Comparison of ENCODE assay signal across 28 mouse cellular contexts in the genomic region with DNA sequence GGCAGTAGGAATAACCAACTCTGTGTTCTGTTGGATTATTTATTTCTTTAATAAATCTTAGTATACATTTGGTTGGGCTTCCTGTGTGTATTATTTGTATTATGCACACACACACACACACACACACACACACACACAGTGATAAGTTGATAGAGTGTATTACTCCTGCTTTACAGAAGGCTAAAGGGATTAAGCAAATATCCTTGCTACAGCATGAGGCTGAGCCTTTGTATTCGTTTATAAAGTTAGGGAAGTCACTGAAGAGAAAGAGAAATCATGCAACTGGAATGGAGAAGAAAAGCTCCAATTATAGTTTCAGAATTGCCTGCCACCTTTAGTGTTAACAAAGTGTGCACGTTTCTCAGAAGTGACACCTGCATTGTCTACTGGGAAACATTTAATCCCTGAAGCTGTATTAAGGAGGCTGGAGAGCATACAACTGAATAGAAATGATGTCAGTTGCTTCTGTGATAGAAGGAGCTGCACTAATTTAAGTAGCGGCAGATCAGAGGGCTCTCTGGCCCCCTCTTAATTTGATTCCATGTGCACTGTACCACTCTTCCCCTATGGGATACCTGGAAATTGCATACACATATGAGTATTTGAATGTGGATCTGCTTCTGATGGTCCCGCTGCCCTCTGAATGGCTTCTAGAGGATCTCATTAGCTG.
A peak's percentile ranks its signal among the peaks of the same experiment; 100 is the strongest.
DNase-seq lines count a peak whose midpoint lies in the region; ATAC-seq and TF ChIP-seq lines count a peak whose summit lies in the region.
"Had no signal": no experiment of that assay in that cellular context is flagged by ENCODE, and none has a peak within 500 bp of the region (broad histone marks: within the 10 kb centered on the region; RNA-seq: fewer than 3 reads in every experiment).

No protein-coding gene starts in this region.

- no peak for ATAC-seq in hindbrain, embryonic 14.5 days (ENCODE audit: low FRiP score)
- no peak; the same call in 1 of the 2 replicates for ATAC-seq in hindbrain, embryonic 16.5 days
- peak; percentile 61; the same call in 1 of the 2 replicates for ATAC-seq in forebrain, embryonic 15.5 days (replicated peaks)
- ATAC-seq in midbrain, embryonic 15.5 days (replicated peaks) = peak; percentile 63
- ATAC-seq in liver, embryonic 11.5 days (replicated peaks; ENCODE audit: low FRiP score) = no peak
- ATAC-seq: liver, embryonic 12.5 days; liver, postnatal 0 days; Patski had no signal

- TF ChIP-seq POLR2A in brain, embryonic 14.5 days (IDR thresholded peaks at IDR 0.05; ENCODE audit: borderline replicate concordance, extremely low read depth, insufficient read depth, insufficient read length, poor library complexity, severe bottlenecking) = no peak

- no peaks in the 10 kb centered on the region for H3K27me3 ChIP-seq in hindbrain, embryonic 14.5 days (ENCODE audit: control insufficient read depth, insufficient read depth, low read length)
- H3K27me3 ChIP-seq in hindbrain, embryonic 16.5 days (replicated peaks; ENCODE audit: control insufficient read depth, insufficient read depth, low read length) = no peaks in the 10 kb centered on the region
- no peaks in the 10 kb centered on the region for H3K27me3 ChIP-seq in forebrain, embryonic 15.5 days
- H3K27me3 ChIP-seq in midbrain, embryonic 15.5 days (replicated peaks) = no peaks in the 10 kb centered on the region
- H3K27me3 ChIP-seq in liver, embryonic 11.5 days (replicated peaks; ENCODE audit: control insufficient read depth, insufficient read depth, low read length) = no peaks in the 10 kb centered on the region
- H3K27me3 ChIP-seq: embryonic facial prominence, embryonic 13.5 days; hindbrain, embryonic 13.5 days; limb, embryonic 13.5 days; liver, embryonic 12.5 days; neural tube, embryonic 15.5 days; Patski had no signal

- H3K9ac ChIP-seq in hindbrain, embryonic 14.5 days = no peak overlapping the region
- no peak overlapping the region for H3K9ac ChIP-seq in hindbrain, embryonic 16.5 days (ENCODE audit: low read depth, low read length)
- no peak overlapping the region for H3K9ac ChIP-seq in forebrain, embryonic 15.5 days (replicated peaks)
- no peak overlapping the region for H3K9ac ChIP-seq in midbrain, embryonic 15.5 days
- no peak overlapping the region for H3K9ac ChIP-seq in liver, embryonic 11.5 days (ENCODE audit: low read depth, low read length)
- H3K9ac ChIP-seq: embryonic facial prominence, embryonic 13.5 days; hindbrain, embryonic 13.5 days; limb, embryonic 13.5 days; liver, embryonic 12.5 days; liver, postnatal 0 days; neural tube, embryonic 15.5 days had no signal

- no peaks in the 10 kb centered on the region for H3K36me3 ChIP-seq in hindbrain, embryonic 14.5 days (replicated peaks; ENCODE audit: control insufficient read depth, insufficient read depth)
- no peaks in the 10 kb centered on the region for H3K36me3 ChIP-seq in hindbrain, embryonic 16.5 days (ENCODE audit: control insufficient read depth, insufficient read depth, low read length)
- H3K36me3 ChIP-seq in forebrain, embryonic 15.5 days = no peaks in the 10 kb centered on the region
- no peaks in the 10 kb centered on the region for H3K36me3 ChIP-seq in midbrain, embryonic 15.5 days (replicated peaks)
- H3K36me3 ChIP-seq in liver, embryonic 11.5 days (ENCODE audit: control insufficient read depth, insufficient read depth, low read length) = no peaks in the 10 kb centered on the region
- H3K36me3 ChIP-seq: embryonic facial prominence, embryonic 13.5 days; hindbrain, embryonic 13.5 days; limb, embryonic 13.5 days; liver, embryonic 12.5 days; neural tube, embryonic 15.5 days had no signal

- WGBS in hindbrain, embryonic 14.5 days = 41% methylated on average over 4 of the region's 4 CpGs
- 36% methylated on average over 4 of the region's 4 CpGs for WGBS in hindbrain, embryonic 16.5 days
- 10% methylated on average over 4 of the region's 4 CpGs for WGBS in forebrain, embryonic 15.5 days
- WGBS in midbrain, embryonic 15.5 days = 14% methylated on average over 4 of the region's 4 CpGs
- 68% methylated on average over 4 of the region's 4 CpGs for WGBS in liver, embryonic 11.5 days

- peak overlapping the region; percentile 29; the same call in 1 of the 2 replicates for H3K27ac ChIP-seq in hindbrain, embryonic 14.5 days
- no peak overlapping the region for H3K27ac ChIP-seq in hindbrain, embryonic 16.5 days (ENCODE audit: low read depth, low read length)
- H3K27ac ChIP-seq in forebrain, embryonic 15.5 days (replicated peaks) = peak overlapping the region; percentile 56
- H3K27ac ChIP-seq in midbrain, embryonic 15.5 days = 0 out of 2 replicates have a peak overlapping the region, but pooled peaks have one; percentile 9
- no peak overlapping the region for H3K27ac ChIP-seq in liver, embryonic 11.5 days (ENCODE audit: low read depth, low read length)
- H3K27ac ChIP-seq: embryonic facial prominence, embryonic 13.5 days; kidney, postnatal 0 days; limb, embryonic 13.5 days; liver, embryonic 12.5 days; neural tube, embryonic 15.5 days had no signal

- H3K4me3 ChIP-seq in hindbrain, embryonic 14.5 days (replicated peaks; ENCODE audit: low read length) = no peak overlapping the region
- no peak overlapping the region for H3K4me3 ChIP-seq in hindbrain, embryonic 16.5 days (ENCODE audit: low read length)
- no peak overlapping the region for H3K4me3 ChIP-seq in forebrain, embryonic 15.5 days
- H3K4me3 ChIP-seq in midbrain, embryonic 15.5 days = no peak overlapping the region
- no peak overlapping the region for H3K4me3 ChIP-seq in liver, embryonic 11.5 days (ENCODE audit: low read depth, low read length)
- H3K4me3 ChIP-seq: embryonic facial prominence, embryonic 13.5 days; hindbrain, embryonic 13.5 days; limb, embryonic 13.5 days; liver, embryonic 12.5 days; neural tube, embryonic 15.5 days had no signal

- no peak for DNase-seq in hindbrain, embryonic 14.5 days (ENCODE audit: low spot score)
- peak; percentile 69 for DNase-seq in brain, embryonic 14.5 days (ENCODE audit: low read depth)
- DNase-seq in natural killer cell, adult 2 months (ENCODE audit: low spot score in 2 of 2) = no peak
- no peak for DNase-seq in liver, embryonic 11.5 days (ENCODE audit: low spot score)
- DNase-seq: adrenal gland, postnatal 14 days; cerebellum, adult 18-20 months; cerebellum, postnatal 10 days; gastrocnemius, postnatal 25 days; heart, adult 18-20 months; heart, postnatal 36 days; kidney, adult 8-10 months; kidney, postnatal 4 days; liver, postnatal 0 days; lung, postnatal 36 days; right cerebral cortex, adult 18-20 months; spleen, adult 18-20 months; thymus, postnatal 14 days had no signal

- H3K4me1 ChIP-seq in hindbrain, embryonic 14.5 days (replicated peaks; ENCODE audit: control insufficient read depth, insufficient read depth, low read length) = peaks cover 5% of the 10 kb centered on the region; the same call in 1 of the 2 replicates
- H3K4me1 ChIP-seq in hindbrain, embryonic 16.5 days (ENCODE audit: control insufficient read depth, insufficient read depth, low read depth, low read length) = no peaks in the 10 kb centered on the region
- H3K4me1 ChIP-seq in forebrain, embryonic 15.5 days = peaks cover 16% of the 10 kb centered on the region
- H3K4me1 ChIP-seq in midbrain, embryonic 15.5 days = peaks cover 15% of the 10 kb centered on the region
- H3K4me1 ChIP-seq in liver, embryonic 11.5 days (replicated peaks; ENCODE audit: control insufficient read depth, insufficient read depth, low read length) = no peaks in the 10 kb centered on the region
- H3K4me1 ChIP-seq: embryonic facial prominence, embryonic 13.5 days; limb, embryonic 13.5 days; liver, embryonic 12.5 days; neural tube, embryonic 15.5 days had no signal

- H3K4me2 ChIP-seq in hindbrain, embryonic 14.5 days (replicated peaks) = no peak overlapping the region
- no peak overlapping the region for H3K4me2 ChIP-seq in hindbrain, embryonic 16.5 days (ENCODE audit: low read length)
- H3K4me2 ChIP-seq in forebrain, embryonic 15.5 days (replicated peaks) = no peak overlapping the region
- no peak overlapping the region for H3K4me2 ChIP-seq in midbrain, embryonic 15.5 days
- H3K4me2 ChIP-seq in liver, embryonic 11.5 days = no peak overlapping the region
- H3K4me2 ChIP-seq: embryonic facial prominence, embryonic 13.5 days; heart, embryonic 11.5 days; hindbrain, embryonic 13.5 days; limb, embryonic 13.5 days; liver, embryonic 12.5 days; neural tube, embryonic 15.5 days had no signal

- no peaks in the 10 kb centered on the region for H3K9me3 ChIP-seq in hindbrain, embryonic 14.5 days (ENCODE audit: control insufficient read depth, low read length)
- H3K9me3 ChIP-seq in hindbrain, embryonic 16.5 days (ENCODE audit: control insufficient read depth, low read length) = no peaks in the 10 kb centered on the region
- H3K9me3 ChIP-seq in forebrain, embryonic 15.5 days = no peaks in the 10 kb centered on the region
- no peaks in the 10 kb centered on the region for H3K9me3 ChIP-seq in midbrain, embryonic 15.5 days
- no peaks in the 10 kb centered on the region for H3K9me3 ChIP-seq in liver, embryonic 11.5 days (ENCODE audit: control insufficient read depth, low read length)
- H3K9me3 ChIP-seq: embryonic facial prominence, embryonic 13.5 days; hindbrain, embryonic 13.5 days; limb, embryonic 13.5 days; liver, embryonic 12.5 days; neural tube, embryonic 15.5 days had no signal

- no peak for TF ChIP-seq CTCF in brain, embryonic 14.5 days (IDR thresholded peaks at IDR 0.05; ENCODE audit: borderline replicate concordance, extremely low read depth, insufficient read depth, insufficient read length)

Comparison
In these comparisons a context has a peak if more than half of its experiments do, and no peak if none do; other contexts are left out.
1. H3K27ac ChIP-seq: peak in hindbrain, embryonic 14.5 days (single experiment), forebrain, embryonic 15.5 days (single experiment) and midbrain, embryonic 15.5 days (single experiment); none in hindbrain, embryonic 16.5 days (single experiment) and liver, embryonic 11.5 days (single experiment).
2. ATAC-seq: peak in forebrain, embryonic 15.5 days (single experiment) and midbrain, embryonic 15.5 days (single experiment); none in hindbrain, embryonic 14.5 days (single experiment), hindbrain, embryonic 16.5 days (single experiment) and liver, embryonic 11.5 days (single experiment).